Mouse (Mus musculus): ENCODE measurements at regions not wholly inside any gene's neighbourhood (a gene's known extent, or its start where the extent isn't known, plus 50 kb on each side); places are given as distances from the start of the nearest gene placed in this dataset.

GRCm38 (mm10) chr2:78723423-78723822 is 144.5 kb upstream of the Ube2e3 start:
- Histone ChIP-seq H3K4me3 (replicated peaks) (no peak overlapping the region), H3K9ac (no peak overlapping the region), H3K4me1 (no peaks in the 10 kb centered on the region), H3K27me3 (no peaks in the 10 kb centered on the region), H3K9me3 (replicated peaks) (no peaks in the 10 kb centered on the region), H3K36me3 (no peaks in the 10 kb centered on the region), H3K27ac (no peak overlapping the region), H3K4me2 (no peak overlapping the region)
- WGBS = 91% methylated on average over 3 of the region's 3 CpGs
- ATAC-seq (replicated peaks; ENCODE audit: low FRiP score) = no peak

- Histone ChIP-seq H3K27ac (no peak overlapping the region), H3K4me1 (no peaks in the 10 kb centered on the region), H3K36me3 (no peaks in the 10 kb centered on the region), H3K9ac (no peak overlapping the region), H3K4me2 (no peak overlapping the region), H3K4me3 (replicated peaks) (no peak overlapping the region), H3K27me3 (no peaks in the 10 kb centered on the region), H3K9me3 (replicated peaks) (no peaks in the 10 kb centered on the region)
- WGBS = 80% methylated on average over 6 of the region's 6 CpGs
- ATAC-seq (replicated peaks; ENCODE audit: low FRiP score) = no peak
These were observed 145.2 kb upstream of the Ube2e3 start for GRCm38 (mm10) chr2:78722739-78723138.

GRCm38 (mm10) chr2:78718550-78718949 is 149.4 kb upstream of the Ube2e3 start:
- Histone ChIP-seq H3K4me2 (no peak overlapping the region), H3K9ac (no peak overlapping the region), H3K9me3 (replicated peaks) (no peaks in the 10 kb centered on the region), H3K27ac (no peak overlapping the region), H3K4me3 (replicated peaks) (no peak overlapping the region), H3K27me3 (no peaks in the 10 kb centered on the region), H3K36me3 (no peaks in the 10 kb centered on the region), H3K4me1 (no peaks in the 10 kb centered on the region)
- ATAC-seq (replicated peaks; ENCODE audit: low FRiP score) = peak; percentile 87; the same call in 1 of the 2 replicates
- 46% methylated on average over 1 of the region's 1 CpGs for WGBS

DNA sequence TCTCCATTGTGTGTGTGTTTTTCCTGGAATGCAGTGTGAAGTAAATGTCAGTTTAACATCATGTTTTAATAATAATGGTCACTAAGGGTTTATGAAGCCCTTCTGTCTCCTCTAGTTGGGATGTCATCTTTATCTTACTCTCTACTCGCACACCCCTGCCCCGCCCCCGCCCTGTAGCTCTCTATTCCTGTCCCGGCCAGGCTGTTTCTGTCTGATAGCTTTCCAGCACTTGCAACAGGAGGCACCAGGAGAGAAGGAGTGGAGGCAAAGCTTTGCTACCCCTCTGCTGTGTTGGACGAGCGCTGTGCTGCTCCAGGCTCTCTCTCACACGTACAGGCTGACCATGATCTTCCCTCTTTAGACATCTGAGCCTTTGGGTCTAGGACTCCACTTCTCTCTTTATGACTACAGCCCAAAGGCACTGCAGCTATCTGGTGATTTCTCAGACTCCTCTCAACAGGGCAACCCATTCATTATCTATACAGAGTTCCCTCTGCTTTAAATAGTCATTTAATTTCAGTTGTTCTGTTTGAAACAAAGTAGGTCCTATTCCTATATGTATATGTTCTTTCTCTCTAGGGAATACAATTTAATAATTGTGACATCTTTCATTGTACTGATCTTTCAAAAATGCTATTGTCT is 151.6 kb upstream of the Ube2e3 start:
- H3K4me3 ChIP-seq (replicated peaks) = no peak overlapping the region
- no peak overlapping the region for H3K27ac ChIP-seq
- peak; percentile 86 for ATAC-seq (replicated peaks; ENCODE audit: low FRiP score)
- no peaks in the 10 kb centered on the region for H3K4me1 ChIP-seq
- no peaks in the 10 kb centered on the region for H3K36me3 ChIP-seq
- no peak overlapping the region for H3K4me2 ChIP-seq
- WGBS = 73% methylated on average over 7 of the region's 7 CpGs
- no peaks in the 10 kb centered on the region for H3K27me3 ChIP-seq
- no peak overlapping the region for H3K9ac ChIP-seq
- H3K9me3 ChIP-seq (replicated peaks) = no peaks in the 10 kb centered on the region

- Histone ChIP-seq H3K9me3 (replicated peaks) (no peaks in the 10 kb centered on the region), H3K4me3 (replicated peaks) (no peak overlapping the region), H3K27me3 (no peaks in the 10 kb centered on the region), H3K36me3 (no peaks in the 10 kb centered on the region), H3K4me2 (no peak overlapping the region), H3K27ac (no peak overlapping the region), H3K9ac (no peak overlapping the region), H3K4me1 (no peaks in the 10 kb centered on the region)
- ATAC-seq (replicated peaks; ENCODE audit: low FRiP score) = no peak
- 88% methylated on average over 6 of the region's 6 CpGs for WGBS
These were observed 173.1 kb upstream of the Ube2e3 start for GRCm38 (mm10) chr2:78694851-78695250.

DNA sequence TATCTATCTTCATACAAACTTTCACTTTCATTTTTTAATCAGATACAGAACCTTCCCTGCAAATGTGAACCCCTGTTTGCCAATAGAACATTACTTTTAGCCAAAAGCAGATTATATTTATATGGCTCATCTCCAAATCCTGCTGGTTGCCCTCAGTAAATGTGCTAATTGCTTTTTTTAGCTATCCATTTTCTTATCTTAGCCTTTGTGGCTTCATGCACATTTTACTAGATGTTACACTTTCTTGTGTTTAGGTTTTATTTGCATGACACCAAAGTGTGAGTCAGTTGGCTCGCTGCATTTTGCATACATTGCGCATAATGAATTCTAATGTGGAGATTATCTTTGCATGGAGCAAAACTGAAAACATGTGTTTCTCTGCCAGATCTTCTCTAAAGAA is 211.3 kb upstream of the Ube2e3 start:
- no peak for ATAC-seq (replicated peaks; ENCODE audit: low FRiP score)
- Histone ChIP-seq H3K27ac (no peak overlapping the region), H3K9ac (no peak overlapping the region), H3K4me3 (replicated peaks) (no peak overlapping the region), H3K27me3 (no peaks in the 10 kb centered on the region), H3K4me2 (no peak overlapping the region), H3K36me3 (no peaks in the 10 kb centered on the region), H3K9me3 (replicated peaks) (no peaks in the 10 kb centered on the region), H3K4me1 (no peaks in the 10 kb centered on the region)
- 84% methylated on average over 2 of the region's 2 CpGs for WGBS

DNA sequence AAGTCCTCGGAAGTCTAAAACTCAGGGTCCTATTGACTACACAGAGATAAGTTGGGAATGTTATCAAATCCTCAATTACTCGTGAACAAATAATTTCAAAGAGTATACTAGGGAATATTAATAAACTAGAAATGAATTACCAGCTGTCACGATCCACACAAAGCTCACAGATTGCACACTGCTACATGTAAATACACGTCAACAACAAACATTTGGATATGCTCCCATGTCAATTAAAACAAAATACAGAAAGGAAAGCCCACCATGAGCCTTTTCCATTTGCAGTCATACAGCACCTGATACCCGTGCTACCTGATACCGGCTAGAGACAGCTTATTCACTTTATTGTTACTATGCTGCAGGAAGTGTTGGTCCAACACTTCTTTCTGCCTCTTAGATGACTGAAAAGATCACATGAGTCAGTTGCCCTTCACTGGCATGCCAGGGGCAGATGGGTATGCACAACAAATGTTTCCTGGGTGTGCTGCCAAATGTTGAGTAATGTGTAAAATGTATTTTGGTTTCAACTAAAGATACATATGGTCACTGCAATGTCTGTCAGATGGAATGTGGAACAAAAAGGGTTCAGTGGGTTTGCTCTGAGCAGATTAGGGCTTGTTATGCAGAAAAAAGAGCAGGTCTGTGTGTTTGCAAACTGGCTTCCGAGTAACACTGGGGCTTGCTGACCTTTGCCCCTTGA is 212.6 kb upstream of the Ube2e3 start:
- Histone ChIP-seq H3K9ac (no peak overlapping the region), H3K27ac (no peak overlapping the region), H3K27me3 (no peaks in the 10 kb centered on the region), H3K4me3 (replicated peaks) (no peak overlapping the region), H3K4me1 (no peaks in the 10 kb centered on the region), H3K4me2 (no peak overlapping the region), H3K36me3 (no peaks in the 10 kb centered on the region), H3K9me3 (replicated peaks) (no peaks in the 10 kb centered on the region)
- no peak for ATAC-seq (replicated peaks; ENCODE audit: low FRiP score)
- WGBS = 82% methylated on average over 7 of the region's 7 CpGs

GRCm38 (mm10) chr2:78651549-78651948 is 216.4 kb upstream of the Ube2e3 start:
- H3K9me3 ChIP-seq (replicated peaks) = no peaks in the 10 kb centered on the region
- no peaks in the 10 kb centered on the region for H3K27me3 ChIP-seq
- H3K4me3 ChIP-seq (replicated peaks) = no peak overlapping the region
- H3K4me2 ChIP-seq = no peak overlapping the region
- WGBS = 61% methylated on average over 2 of the region's 2 CpGs
- no peak overlapping the region for H3K9ac ChIP-seq
- H3K27ac ChIP-seq = no peak overlapping the region
- H3K36me3 ChIP-seq = no peaks in the 10 kb centered on the region
- ATAC-seq (replicated peaks; ENCODE audit: low FRiP score) = no peak
- no peaks in the 10 kb centered on the region for H3K4me1 ChIP-seq

DNA sequence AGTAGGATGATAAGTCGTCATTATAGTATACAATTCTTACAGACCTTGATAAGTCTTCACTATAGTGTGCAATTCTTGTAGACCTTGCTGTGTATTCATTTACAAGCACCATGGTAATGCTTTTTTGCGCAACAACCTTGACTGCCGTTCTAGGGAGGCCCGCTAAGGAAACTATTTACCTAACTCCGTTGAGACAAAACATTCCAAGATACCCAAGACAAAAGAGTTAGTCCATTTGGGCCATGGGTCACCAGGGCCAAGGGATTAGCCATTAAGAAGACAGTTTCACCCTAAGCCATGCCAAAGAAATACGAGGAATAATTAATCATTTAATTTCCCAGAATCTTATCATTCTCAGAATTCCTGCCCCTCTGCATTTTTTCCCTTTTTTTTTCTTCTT is 227.6 kb upstream of the Ube2e3 start:
- no peak overlapping the region for H3K27ac ChIP-seq
- H3K4me2 ChIP-seq = no peak overlapping the region
- WGBS = 84% methylated on average over 6 of the region's 6 CpGs
- H3K36me3 ChIP-seq = no peaks in the 10 kb centered on the region
- ATAC-seq (replicated peaks; ENCODE audit: low FRiP score) = no peak
- H3K27me3 ChIP-seq = no peaks in the 10 kb centered on the region
- no peaks in the 10 kb centered on the region for H3K4me1 ChIP-seq
- no peak overlapping the region for H3K4me3 ChIP-seq (replicated peaks)
- H3K9ac ChIP-seq = no peak overlapping the region
- H3K9me3 ChIP-seq (replicated peaks) = no peaks in the 10 kb centered on the region

GRCm38 (mm10) chr2:78625264-78625663 is 242.7 kb upstream of the Ube2e3 start:
- Histone ChIP-seq H3K27me3 (no peaks in the 10 kb centered on the region), H3K4me2 (no peak overlapping the region), H3K36me3 (no peaks in the 10 kb centered on the region), H3K9ac (no peak overlapping the region), H3K4me1 (no peaks in the 10 kb centered on the region), H3K9me3 (replicated peaks) (no peaks in the 10 kb centered on the region), H3K27ac (no peak overlapping the region), H3K4me3 (replicated peaks) (no peak overlapping the region)
- ATAC-seq (replicated peaks; ENCODE audit: low FRiP score) = no peak
- 27% methylated on average over 4 of the region's 4 CpGs for WGBS

- no peak for ATAC-seq (replicated peaks; ENCODE audit: low FRiP score)
- H3K9ac ChIP-seq = no peak overlapping the region
- no peak overlapping the region for H3K4me3 ChIP-seq (replicated peaks)
- H3K4me1 ChIP-seq = no peaks in the 10 kb centered on the region
- H3K27me3 ChIP-seq = no peaks in the 10 kb centered on the region
- no peaks in the 10 kb centered on the region for H3K9me3 ChIP-seq (replicated peaks)
- H3K27ac ChIP-seq = no peak overlapping the region
- H3K4me2 ChIP-seq = no peak overlapping the region
- H3K36me3 ChIP-seq = no peaks in the 10 kb centered on the region
These were observed 261.5 kb upstream of the Ube2e3 start for GRCm38 (mm10) chr2:78606388-78606787.

- Histone ChIP-seq H3K9ac (no peak overlapping the region), H3K36me3 (no peaks in the 10 kb centered on the region), H3K27ac (no peak overlapping the region), H3K4me2 (no peak overlapping the region), H3K27me3 (no peaks in the 10 kb centered on the region), H3K9me3 (replicated peaks) (no peaks in the 10 kb centered on the region), H3K4me3 (replicated peaks) (no peak overlapping the region), H3K4me1 (no peaks in the 10 kb centered on the region)
- 84% methylated on average over 2 of the region's 2 CpGs for WGBS
- ATAC-seq (replicated peaks; ENCODE audit: low FRiP score) = no peak
These were observed 267.2 kb upstream of the Ube2e3 start for GRCm38 (mm10) chr2:78600753-78601152.

GRCm38 (mm10) chr2:78598039-78598438 is 269.9 kb upstream of the Ube2e3 start:
- ATAC-seq (replicated peaks; ENCODE audit: low FRiP score) = no peak
- Histone ChIP-seq H3K4me2 (no peak overlapping the region), H3K9me3 (replicated peaks) (no peaks in the 10 kb centered on the region), H3K27ac (no peak overlapping the region), H3K9ac (no peak overlapping the region), H3K27me3 (no peaks in the 10 kb centered on the region), H3K4me1 (no peaks in the 10 kb centered on the region), H3K36me3 (no peaks in the 10 kb centered on the region), H3K4me3 (replicated peaks) (no peak overlapping the region)
- WGBS = 88% methylated on average over 8 of the region's 8 CpGs
